Mouse (Mus musculus) midbrain, embryonic 13.5 days (tissue): ENCODE measurements around the gene Cpa4. TPM values are rescaled to one million over a fixed set of nuclear protein-coding genes. Genes with fewer than 3 reads are reported as not detected.

ENCODE experiments used
- ATAC-seq: fragments of 200-750 bp; cut with Nextera tagmentation; 2 replicates; pipeline ENCODE4 v1.8.0; 2017; ENCODE audit warnings: mild to moderate bottlenecking, moderate TSS enrichment, moderate library complexity
- H3K27ac ChIP-seq: fragments of 300-500 bp; sonication (generic); 2 replicates; pipeline ENCODE4 v1.5.1; 2015; ENCODE audit warnings: inconsistent platforms, mild to moderate bottlenecking, moderate library complexity
- H3K27me3 ChIP-seq: fragments of 300-500 bp; sonication (generic); 2 replicates; pipeline ENCODE4 v1.6.1; 2015; ENCODE audit warnings: mild to moderate bottlenecking, inconsistent platforms
- H3K36me3 ChIP-seq: fragments of 300-500 bp; sonication (generic); 2 replicates; pipeline ENCODE4 v1.6.1; 2015; ENCODE audit warnings: mild to moderate bottlenecking, inconsistent platforms
- H3K4me1 ChIP-seq: fragments of 300-500 bp; sonication (generic); replicated peaks from 2 replicates; pipeline ENCODE4 v1.6.1; 2015; ENCODE audit warnings: inconsistent platforms
- H3K4me2 ChIP-seq: fragments of 300-500 bp; sonication (generic); replicated peaks from 2 replicates; pipeline ENCODE4 v1.6.1; 2015; ENCODE audit warnings: moderate library complexity, mild to moderate bottlenecking, inconsistent platforms
- H3K4me3 ChIP-seq: fragments of 300-500 bp; sonication (generic); replicated peaks from 2 replicates; pipeline ENCODE4 v1.5.1; 2015; ENCODE audit warnings: mild to moderate bottlenecking, inconsistent platforms
- H3K9ac ChIP-seq: fragments of 300-500 bp; sonication (generic); replicated peaks from 2 replicates; pipeline ENCODE4 v1.6.1; 2015; ENCODE audit warnings: mild to moderate bottlenecking, inconsistent platforms
- H3K9me3 ChIP-seq: fragments of 300-500 bp; sonication (generic); 2 replicates; pipeline ENCODE4 v1.6.1; 2016; ENCODE audit warnings: mild to moderate bottlenecking, inconsistent platforms
- WGBS: fragments of 180-500 bp; shearing (Covaris S2); methylation state at CpG from one replicate; pipeline ENCODE4 v1.1.7; 2015; 5-methylcytosine and 5-hydroxymethylcytosine counted together
- polyA plus RNA-seq: library from polyadenylated mRNA; unstranded; fragments of >200 nt; fragmentation: Nextera tagmentation; extraction: Ambion mirVana; gene quantifications from 2 replicates; pipeline ENCODE4 v1.2.1, GENCODE M21; 2015

The Cpa4 gene
- polyA plus RNA-seq, 1 experiment from 2014 or later, result 2.4 TPM

DNA sequence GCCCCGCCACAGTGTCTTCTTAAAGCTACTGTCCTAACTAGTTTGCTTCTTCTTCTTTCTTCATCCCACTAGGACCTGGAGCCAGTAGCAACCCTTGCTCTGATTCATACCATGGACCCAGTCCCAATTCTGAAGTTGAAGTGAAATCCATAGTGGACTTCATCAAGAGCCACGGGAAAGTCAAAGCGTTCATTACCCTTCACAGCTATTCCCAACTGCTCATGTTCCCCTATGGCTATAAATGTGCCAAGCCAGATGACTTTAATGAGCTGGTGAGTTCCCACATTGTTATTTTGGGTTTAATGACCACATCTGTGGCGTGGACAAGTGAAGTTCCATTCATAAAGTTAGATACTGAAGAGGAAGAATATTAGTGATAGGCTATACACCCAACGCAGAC lies 14.1 kb upstream of the Cpa4 start:
- H3K9me3 ChIP-seq, result no peaks in the 10 kb centered on the region
- H3K36me3 ChIP-seq, result no peaks in the 10 kb centered on the region
- no peak for ATAC-seq
- no peaks in the 10 kb centered on the region for H3K27me3 ChIP-seq
- 92% methylated on average over 5 of the region's 5 CpGs for WGBS
- H3K4me3 ChIP-seq, result no peak overlapping the region
- H3K4me2 ChIP-seq, result no peak overlapping the region
- H3K9ac ChIP-seq, result no peak overlapping the region
- H3K27ac ChIP-seq, result no peak overlapping the region
- H3K4me1 ChIP-seq, result peaks cover 34% of the 10 kb centered on the region

DNA sequence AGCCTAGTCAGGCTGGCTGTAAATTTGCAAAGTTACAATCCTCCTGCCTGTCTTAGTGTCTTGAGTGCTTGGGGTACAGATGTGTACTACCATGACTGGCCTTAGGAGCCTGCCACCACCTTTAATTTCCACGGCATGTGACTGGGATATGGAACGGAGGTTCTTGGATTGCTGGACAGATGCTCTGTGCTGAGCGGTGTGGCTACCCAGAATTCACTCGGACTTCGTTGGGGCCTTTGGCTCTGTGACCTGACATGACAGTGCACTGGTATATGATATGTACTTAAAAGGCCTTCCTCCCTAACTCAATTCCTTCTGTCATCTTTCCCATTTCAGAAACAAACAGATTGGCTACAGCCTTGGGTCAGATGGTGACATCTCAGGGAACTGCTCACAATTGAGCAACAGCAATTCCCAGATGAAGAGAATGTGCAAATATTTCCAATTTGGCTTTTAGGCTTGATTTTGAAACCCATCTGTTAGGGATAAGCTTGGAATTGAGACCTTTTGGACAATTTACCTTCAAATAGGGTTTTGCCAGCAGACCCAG lies 13.5 kb upstream of the Cpa4 start:
- H3K36me3 ChIP-seq, result no peaks in the 10 kb centered on the region
- peaks cover 28% of the 10 kb centered on the region for H3K4me1 ChIP-seq
- no peaks in the 10 kb centered on the region for H3K9me3 ChIP-seq
- no peaks in the 10 kb centered on the region for H3K27me3 ChIP-seq
- no peak overlapping the region for H3K27ac ChIP-seq
- no peak overlapping the region for H3K4me2 ChIP-seq
- no peak overlapping the region for H3K4me3 ChIP-seq
- no peak overlapping the region for H3K9ac ChIP-seq
- WGBS, result 95% methylated on average over 5 of the region's 5 CpGs
- ATAC-seq, result no peak

DNA sequence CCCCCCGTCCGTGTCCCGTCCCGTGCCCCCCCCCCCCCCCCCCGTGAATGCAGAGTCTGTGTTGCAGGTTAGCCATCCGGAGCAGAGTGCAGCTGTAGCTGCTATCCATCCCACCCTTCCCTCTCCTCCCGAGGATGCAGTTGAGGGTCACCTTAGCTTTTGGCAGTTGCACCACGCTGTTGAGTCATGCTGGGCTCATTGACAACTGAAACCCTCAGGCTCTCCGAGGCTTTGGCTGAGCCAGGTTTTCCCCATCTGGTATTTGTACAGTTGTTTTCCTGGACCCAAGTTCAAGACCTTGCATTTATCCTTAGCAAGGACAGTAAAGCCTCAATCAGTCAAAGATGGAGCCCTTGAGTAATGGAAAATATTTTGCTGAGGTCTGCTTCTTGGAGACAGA lies 12.1 kb upstream of the Cpa4 start:
- 18% methylated on average over 4 of the region's 9 CpGs for WGBS
- Histone ChIP-seq H3K4me2 (no peak overlapping the region), H3K9ac (no peak overlapping the region), H3K9me3 (no peaks in the 10 kb centered on the region), H3K27me3 (no peaks in the 10 kb centered on the region), H3K4me1 (peaks cover 26% of the 10 kb centered on the region), H3K4me3 (no peak overlapping the region), H3K27ac (no peak overlapping the region), H3K36me3 (no peaks in the 10 kb centered on the region)
- ATAC-seq, result no peak

DNA sequence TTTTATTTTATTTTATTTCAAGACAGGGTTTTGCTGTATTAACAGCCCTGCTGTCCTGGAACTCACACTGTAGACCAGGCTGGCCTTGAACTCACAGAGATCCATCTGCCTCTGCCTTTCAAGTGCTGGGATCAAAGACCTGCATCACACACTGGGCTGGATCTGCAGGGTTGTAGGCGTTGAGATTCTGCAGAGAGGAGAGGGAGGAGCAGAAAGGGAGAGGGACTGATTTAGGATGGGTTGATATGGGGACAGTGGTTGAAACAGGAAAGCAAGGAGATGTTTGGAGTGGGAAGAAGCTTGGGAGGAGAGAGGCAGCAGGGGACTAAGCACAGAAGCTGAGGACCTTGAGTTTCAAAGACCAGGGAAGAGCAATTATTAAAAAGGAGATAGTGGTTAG lies 8.4 kb upstream of the Cpa4 start:
- Histone ChIP-seq H3K27me3 (no peaks in the 10 kb centered on the region), H3K4me1 (no peaks in the 10 kb centered on the region), H3K36me3 (no peaks in the 10 kb centered on the region), H3K27ac (no peak overlapping the region), H3K4me2 (no peak overlapping the region), H3K9me3 (no peaks in the 10 kb centered on the region), H3K4me3 (no peak overlapping the region), H3K9ac (no peak overlapping the region)
- 50% methylated on average over 1 of the region's 1 CpGs for WGBS
- no peak for ATAC-seq

DNA sequence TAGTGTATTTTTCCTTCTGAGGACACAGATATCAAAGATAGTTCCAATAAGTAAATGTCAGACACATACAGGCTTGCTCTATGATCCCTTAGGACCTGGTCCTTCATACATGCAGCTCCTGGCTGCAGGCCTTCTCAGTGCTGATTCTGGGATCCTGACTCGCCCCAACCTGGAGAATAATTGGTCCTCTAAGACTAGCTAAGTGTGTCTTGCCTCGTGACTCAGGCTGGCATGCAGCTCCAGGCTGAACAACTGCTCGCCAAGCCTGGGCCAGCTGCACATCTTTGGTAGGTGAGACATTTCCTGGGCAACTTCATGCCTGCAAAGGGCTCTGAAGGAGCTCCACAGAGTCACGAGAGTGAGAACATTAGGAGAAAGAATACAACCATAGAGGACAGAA lies 6.0 kb upstream of the Cpa4 start:
- no peak overlapping the region for H3K4me3 ChIP-seq
- H3K4me2 ChIP-seq, result no peak overlapping the region
- H3K9me3 ChIP-seq, result no peaks in the 10 kb centered on the region
- H3K36me3 ChIP-seq, result no peaks in the 10 kb centered on the region
- no peak for ATAC-seq
- no peaks in the 10 kb centered on the region for H3K27me3 ChIP-seq
- 79% methylated on average over 4 of the region's 4 CpGs for WGBS
- H3K27ac ChIP-seq, result no peak overlapping the region
- H3K4me1 ChIP-seq, result no peaks in the 10 kb centered on the region
- no peak overlapping the region for H3K9ac ChIP-seq

DNA sequence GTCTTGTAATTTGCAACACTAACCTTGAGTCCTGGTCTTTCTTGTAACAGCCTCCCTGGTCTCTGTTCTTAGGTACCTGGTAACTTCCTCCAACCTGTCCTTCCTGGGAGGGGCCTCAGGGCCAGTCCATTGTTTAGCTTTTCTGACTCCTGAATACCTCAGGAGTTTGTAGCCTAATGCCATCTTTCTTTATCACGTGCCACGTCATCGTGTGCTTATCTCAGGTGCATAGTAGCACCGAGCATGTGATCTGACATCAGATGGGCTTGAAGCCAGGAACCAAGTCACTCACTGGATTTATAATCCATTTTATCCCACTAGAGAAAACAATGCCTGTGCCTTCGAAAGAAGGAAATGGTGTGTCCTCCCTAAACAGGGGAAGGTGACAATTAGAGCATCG lies 4.6 kb upstream of the Cpa4 start:
- H3K27ac ChIP-seq, result no peak overlapping the region
- H3K27me3 ChIP-seq, result no peaks in the 10 kb centered on the region
- no peak for ATAC-seq
- no peak overlapping the region for H3K4me2 ChIP-seq
- 90% methylated on average over 6 of the region's 6 CpGs for WGBS
- H3K9ac ChIP-seq, result no peak overlapping the region
- H3K4me1 ChIP-seq, result no peaks in the 10 kb centered on the region
- H3K9me3 ChIP-seq, result no peaks in the 10 kb centered on the region
- H3K4me3 ChIP-seq, result no peak overlapping the region
- H3K36me3 ChIP-seq, result no peaks in the 10 kb centered on the region

DNA sequence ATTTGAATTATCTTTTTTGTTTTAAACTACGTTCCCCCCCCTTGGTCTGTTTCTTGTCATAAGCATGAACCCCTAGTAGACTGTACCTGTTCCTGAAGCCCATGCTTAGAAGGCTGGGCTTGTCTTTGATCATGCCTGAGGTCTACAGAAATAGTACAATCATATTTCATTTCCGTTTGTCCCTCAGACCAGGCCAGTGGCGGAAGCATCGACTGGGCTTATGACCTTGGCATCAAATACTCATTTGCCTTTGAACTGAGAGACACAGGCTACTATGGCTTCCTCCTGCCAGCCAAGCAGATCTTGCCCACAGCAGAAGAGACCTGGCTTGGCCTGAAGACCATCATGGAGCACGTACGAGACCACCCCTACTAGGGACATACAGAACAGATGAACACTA lies 4.1 kb upstream of the Cpa4 start:
- H3K4me2 ChIP-seq, result no peak overlapping the region
- H3K4me3 ChIP-seq, result no peak overlapping the region
- no peak overlapping the region for H3K27ac ChIP-seq
- H3K27me3 ChIP-seq, result no peaks in the 10 kb centered on the region
- H3K9ac ChIP-seq, result no peak overlapping the region
- WGBS, result 92% methylated on average over 6 of the region's 6 CpGs
- no peaks in the 10 kb centered on the region for H3K4me1 ChIP-seq
- ATAC-seq, result no peak
- no peaks in the 10 kb centered on the region for H3K9me3 ChIP-seq
- H3K36me3 ChIP-seq, result no peaks in the 10 kb centered on the region

DNA sequence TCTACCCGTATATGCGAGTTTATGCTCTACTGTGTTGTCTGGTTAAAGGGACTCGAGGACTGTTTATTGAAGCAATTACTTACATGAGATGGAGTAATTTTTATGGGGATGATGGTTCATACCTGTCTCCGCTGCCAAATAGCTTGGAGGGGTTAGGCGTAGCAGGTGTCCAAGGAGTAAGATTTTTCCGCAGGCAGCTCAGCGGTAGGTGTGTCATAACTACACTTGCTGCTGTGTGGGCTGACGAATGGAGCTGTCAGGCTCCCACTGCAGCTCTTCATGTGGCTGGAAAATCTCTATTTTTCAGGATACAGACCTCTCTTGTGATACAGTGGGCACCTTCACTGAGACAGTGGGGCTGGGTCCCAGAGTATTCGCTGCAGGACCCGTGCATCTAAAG lies 1.2 kb downstream of the Cpa4 start:
- no peaks in the 10 kb centered on the region for H3K9me3 ChIP-seq
- peaks cover 17% of the 10 kb centered on the region for H3K4me1 ChIP-seq
- ATAC-seq, result no peak
- 92% methylated on average over 10 of the region's 10 CpGs for WGBS
- no peak overlapping the region for H3K27ac ChIP-seq
- no peak overlapping the region for H3K4me2 ChIP-seq
- H3K27me3 ChIP-seq, result no peaks in the 10 kb centered on the region
- H3K36me3 ChIP-seq, result no peaks in the 10 kb centered on the region
- H3K4me3 ChIP-seq, result no peak overlapping the region
- H3K9ac ChIP-seq, result no peak overlapping the region

DNA sequence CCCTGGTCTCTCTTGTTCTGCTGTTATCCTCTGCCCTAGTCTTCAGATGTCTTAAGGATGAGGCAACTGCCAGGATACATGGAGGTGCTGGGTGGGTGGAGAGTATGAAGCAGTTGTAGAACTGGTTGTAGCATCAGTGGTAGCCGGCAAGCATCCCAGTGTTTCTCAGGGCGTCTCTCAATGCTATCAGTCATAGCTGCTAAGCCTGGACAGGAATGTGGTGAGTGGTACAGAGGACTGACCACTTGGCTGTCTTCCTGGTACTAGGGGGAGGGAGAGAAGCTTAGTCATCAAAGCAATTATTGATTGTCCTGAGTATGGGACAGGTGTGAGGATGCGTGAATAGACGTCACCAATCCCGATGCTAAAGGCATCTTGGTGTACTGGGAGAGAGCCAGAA lies 1.8 kb downstream of the Cpa4 start:
- Histone ChIP-seq H3K27ac (no peak overlapping the region), H3K36me3 (no peaks in the 10 kb centered on the region), H3K9me3 (no peaks in the 10 kb centered on the region), H3K4me2 (no peak overlapping the region), H3K4me3 (no peak overlapping the region), H3K27me3 (no peaks in the 10 kb centered on the region), H3K9ac (no peak overlapping the region), H3K4me1 (peaks cover 17% of the 10 kb centered on the region)
- no peak for ATAC-seq
- WGBS, result 96% methylated on average over 5 of the region's 5 CpGs

DNA sequence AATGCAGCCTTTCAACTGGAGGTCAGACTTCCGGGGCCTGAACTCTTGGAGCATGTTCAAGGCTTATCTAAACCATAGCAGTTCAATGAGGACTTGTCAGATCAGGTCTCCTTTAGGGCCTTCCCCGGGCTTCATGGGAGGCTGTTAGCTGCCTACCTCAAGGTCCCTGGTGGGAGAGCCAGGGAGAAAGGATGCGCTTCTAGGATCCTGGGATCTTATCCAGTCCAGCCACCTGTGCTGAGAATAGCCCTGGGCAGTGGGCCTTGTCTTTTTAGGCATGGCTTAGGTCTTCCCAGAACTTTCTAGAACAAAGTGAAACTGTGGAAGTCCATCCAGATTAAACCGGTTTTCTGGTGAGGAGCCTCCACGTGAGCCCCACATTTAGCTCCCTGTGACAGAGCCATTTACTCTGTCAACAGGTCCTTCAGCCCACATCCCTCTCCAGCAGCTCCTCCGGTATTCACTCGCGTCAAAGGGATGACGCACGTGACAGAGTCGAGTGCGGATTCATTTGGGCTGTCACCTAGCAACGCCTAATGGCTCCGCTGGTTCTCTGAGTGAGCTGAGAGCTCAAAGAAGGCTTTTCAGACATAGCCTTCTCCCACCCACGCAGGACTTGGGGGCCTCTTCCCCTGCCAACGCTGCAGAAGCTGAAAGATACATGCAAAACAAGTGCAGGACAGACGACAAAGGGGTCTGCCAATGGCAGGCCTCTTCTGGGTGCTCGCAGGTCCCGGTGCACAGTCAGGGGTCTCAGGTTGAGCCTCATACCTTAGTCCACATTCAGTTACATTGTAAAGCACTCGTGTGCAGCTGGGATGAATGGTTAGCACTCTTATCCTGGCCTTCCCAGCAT lies 4.5 kb downstream of the Cpa4 start:
- Histone ChIP-seq H3K4me3 (no peak overlapping the region), H3K27ac (peak overlapping the region; percentile 74), H3K27me3 (no peaks in the 10 kb centered on the region), H3K9me3 (no peaks in the 10 kb centered on the region), H3K36me3 (no peaks in the 10 kb centered on the region), H3K4me2 (0 out of 2 replicates have a peak overlapping the region, but pooled peaks have one; percentile 18), H3K9ac (no peak overlapping the region), H3K4me1 (peaks cover 17% of the 10 kb centered on the region)
- ATAC-seq, result peak; percentile 95
- WGBS, result 24% methylated on average over 20 of the region's 20 CpGs

DNA sequence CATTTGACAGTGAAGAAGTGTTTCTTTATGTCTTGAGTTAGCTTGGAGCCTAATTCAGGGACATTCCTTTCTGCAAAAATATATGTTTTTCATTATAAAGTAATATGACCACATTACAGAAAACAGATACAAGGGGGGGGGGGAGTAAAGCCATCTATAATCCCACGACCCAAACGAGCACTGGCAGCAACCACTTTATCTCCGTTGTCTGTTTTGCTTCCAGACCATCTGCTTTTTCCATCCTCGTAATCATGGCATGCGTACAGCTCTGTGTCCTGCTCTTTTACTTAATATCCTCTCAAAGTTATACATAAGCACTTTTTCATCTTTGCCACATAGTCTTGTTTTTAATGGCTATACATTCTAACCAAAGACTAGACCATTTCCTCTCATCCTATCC lies 5.2 kb downstream of the Cpa4 start:
- Histone ChIP-seq H3K4me3 (no peak overlapping the region), H3K27me3 (no peaks in the 10 kb centered on the region), H3K36me3 (no peaks in the 10 kb centered on the region), H3K4me1 (peaks cover 17% of the 10 kb centered on the region), H3K9me3 (no peaks in the 10 kb centered on the region), H3K4me2 (no peak overlapping the region), H3K9ac (no peak overlapping the region), H3K27ac (peak overlapping the region; percentile 71)
- 67% methylated on average over 5 of the region's 5 CpGs for WGBS
- no peak for ATAC-seq

DNA sequence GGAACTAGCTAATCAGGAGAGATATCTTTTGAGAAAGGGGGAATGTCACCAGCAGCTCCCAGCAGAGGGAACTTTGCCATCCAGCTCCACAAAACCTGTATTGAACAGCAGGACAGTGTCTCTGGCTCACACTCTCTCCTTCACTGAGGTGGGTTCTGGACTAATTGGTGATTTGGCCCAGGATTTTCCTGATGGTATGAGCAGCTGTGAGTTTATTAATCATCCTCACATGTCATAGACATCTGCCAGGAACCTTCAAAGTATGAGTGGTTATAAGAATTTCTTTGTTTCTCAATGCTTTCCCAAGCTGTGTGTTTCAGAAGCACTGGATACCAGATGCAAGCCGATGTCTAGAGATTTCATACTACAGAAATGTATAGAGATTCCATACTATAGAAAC lies 6.8 kb downstream of the Cpa4 start:
- Histone ChIP-seq H3K27me3 (no peaks in the 10 kb centered on the region), H3K4me1 (peaks cover 23% of the 10 kb centered on the region), H3K27ac (no peak overlapping the region), H3K9ac (no peak overlapping the region), H3K9me3 (no peaks in the 10 kb centered on the region), H3K36me3 (no peaks in the 10 kb centered on the region), H3K4me3 (no peak overlapping the region), H3K4me2 (no peak overlapping the region)
- ATAC-seq, result no peak
- 95% methylated on average over 1 of the region's 1 CpGs for WGBS
